Mouse (Mus musculus) forebrain, embryonic 12.5 days (tissue): ENCODE measurements around the gene Gab3. TPM values are rescaled to one million over a fixed set of nuclear protein-coding genes. Genes with fewer than 3 reads are reported as not detected.
"Not testable (repeated sequence)": the region's sequence is repeated elsewhere in the genome, so short reads cannot be mapped to it uniquely, and the experiment has no call there.

Experiments used
- ATAC-seq: fragments of 200-750 bp; cut with Nextera tagmentation; 2 replicates; pipeline ENCODE4 v1.8.0; 2017; ENCODE audit warnings: moderate TSS enrichment; ENCODE audit not compliant: low FRiP score
- H3K27ac ChIP-seq: fragments of 300-500 bp; sonication (generic); 2 replicates; pipeline ENCODE4 v1.5.1; 2016; ENCODE audit warnings: mild to moderate bottlenecking
- H3K27me3 ChIP-seq: fragments of 300-500 bp; sonication (generic); 2 replicates; pipeline ENCODE4 v1.6.1; 2016; ENCODE audit warnings: mild to moderate bottlenecking
- H3K36me3 ChIP-seq: fragments of 300-500 bp; sonication (generic); replicated peaks from 2 replicates; pipeline ENCODE4 v1.6.1; 2016; ENCODE audit warnings: mild to moderate bottlenecking
- H3K4me1 ChIP-seq: fragments of 300-500 bp; sonication (generic); 2 replicates; pipeline ENCODE4 v1.6.1; 2016
- H3K4me2 ChIP-seq: fragments of 300-500 bp; sonication (generic); 2 replicates; pipeline ENCODE4 v1.6.1; 2016; ENCODE audit warnings: mild to moderate bottlenecking, moderate library complexity
- H3K4me3 ChIP-seq: fragments of 300-500 bp; sonication (generic); replicated peaks from 2 replicates; pipeline ENCODE4 v1.5.1; 2016; ENCODE audit warnings: mild to moderate bottlenecking
- H3K9ac ChIP-seq: fragments of 300-500 bp; sonication (generic); 2 replicates; pipeline ENCODE4 v1.6.1; 2016; ENCODE audit warnings: mild to moderate bottlenecking
- H3K9me3 ChIP-seq: fragments of 300-500 bp; sonication (generic); 2 replicates; pipeline ENCODE4 v1.6.1; 2016
- WGBS: fragments of 180-500 bp; shearing (Covaris S2); methylation state at CpG from one replicate; pipeline ENCODE4 v1.1.7; 2016; 5-methylcytosine and 5-hydroxymethylcytosine counted together
- polyA plus RNA-seq: library from polyadenylated mRNA; unstranded; fragments of >200 nt; fragmentation: Nextera tagmentation; extraction: Ambion mirVana; gene quantifications from 2 replicates; pipeline ENCODE4 v1.2.1, GENCODE M21; 2016

Gene Gab3
- polyA plus RNA-seq, 1 experiment from 2014 or later = 1.0 TPM

GRCm38 (mm10) chrX:74959161-74959560 is 126.1 kb downstream of the Gab3 start:
- H3K27me3 ChIP-seq, H3K36me3 ChIP-seq, ATAC-seq, H3K9me3 ChIP-seq, H3K27ac ChIP-seq, H3K4me2 ChIP-seq, H3K9ac ChIP-seq, H3K4me1 ChIP-seq, H3K4me3 ChIP-seq: not testable (repeated sequence)
- WGBS = 73% methylated on average over 7 of the region's 7 CpGs

Other genes starting within 250 kb of the Gab3 start
- gene Gm5936, start 248.3 kb downstream of the Gab3 start, polyA plus RNA-seq = not detected in 2 replicates
- 131 and 135 TPM in 2 replicates for gene Dkc1, start 10.4 kb upstream of the Gab3 start, polyA plus RNA-seq
- gene Mpp1, start 45.6 kb upstream of the Gab3 start, polyA plus RNA-seq = 19.3 and 20.7 TPM in 2 replicates
- not detected in 2 replicates for gene Smim9, start 78.3 kb upstream of the Gab3 start, polyA plus RNA-seq